Mouse (Mus musculus) spleen, postnatal 4 days (tissue): ENCODE measurements around the gene Cmtr1.

ENCODE experiments used
- DNase-seq, 2 experiments: peaks; one replicate each; pipeline ENCODE4 v3.0.0; 2022; ENCODE audit warnings: low spot score in 2 of 2

Cmtr1 gene

DNA sequence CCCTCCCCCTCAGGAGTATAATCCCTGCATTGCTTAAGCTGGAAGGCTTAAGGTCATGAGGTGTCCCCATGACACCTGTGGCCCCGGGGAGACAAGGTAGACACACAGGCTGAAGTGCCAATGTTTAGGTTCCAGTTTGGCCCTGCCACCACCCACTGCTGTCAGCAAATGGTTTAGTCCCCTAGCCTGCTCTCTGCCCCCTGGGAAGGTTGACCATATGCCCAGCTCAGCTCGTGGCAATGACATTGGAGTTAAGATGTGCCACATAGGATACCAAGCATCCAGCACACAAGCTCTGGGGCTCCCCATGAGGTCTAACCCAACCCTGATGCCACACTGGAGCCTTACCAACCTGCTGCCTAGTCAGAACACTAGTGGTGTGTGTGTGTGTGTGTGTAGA, 72.1 kb downstream of the Cmtr1 start:
- DNase-seq, result no peak

DNA sequence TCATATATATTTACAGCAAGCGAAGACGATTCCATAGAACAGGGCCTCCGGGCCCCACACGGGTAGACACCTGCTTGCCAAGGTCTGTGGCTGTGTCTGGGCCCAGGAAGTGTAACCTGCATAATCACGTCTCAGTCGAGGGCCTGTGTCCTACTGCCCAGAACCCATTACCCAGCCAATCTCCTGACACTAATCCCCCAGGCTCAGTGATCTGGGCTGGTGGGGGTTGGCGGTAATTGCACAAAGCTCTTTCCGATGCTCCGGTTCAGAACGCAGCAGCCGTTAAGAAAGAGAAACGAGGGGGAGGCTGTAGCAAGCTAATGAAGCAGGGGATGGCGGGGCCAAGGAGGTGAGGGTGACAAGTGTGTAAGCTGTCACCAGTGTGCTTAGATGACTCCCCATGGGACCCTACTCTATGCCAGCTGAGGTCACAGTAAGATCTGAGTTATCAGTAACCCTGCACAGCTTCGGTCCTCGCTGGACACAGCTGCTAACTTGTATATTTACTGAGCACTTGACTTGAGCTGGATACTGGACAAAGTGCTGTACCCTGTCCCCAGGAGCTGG, 76.1 kb downstream of the Cmtr1 start:
- no peak for DNase-seq

DNA sequence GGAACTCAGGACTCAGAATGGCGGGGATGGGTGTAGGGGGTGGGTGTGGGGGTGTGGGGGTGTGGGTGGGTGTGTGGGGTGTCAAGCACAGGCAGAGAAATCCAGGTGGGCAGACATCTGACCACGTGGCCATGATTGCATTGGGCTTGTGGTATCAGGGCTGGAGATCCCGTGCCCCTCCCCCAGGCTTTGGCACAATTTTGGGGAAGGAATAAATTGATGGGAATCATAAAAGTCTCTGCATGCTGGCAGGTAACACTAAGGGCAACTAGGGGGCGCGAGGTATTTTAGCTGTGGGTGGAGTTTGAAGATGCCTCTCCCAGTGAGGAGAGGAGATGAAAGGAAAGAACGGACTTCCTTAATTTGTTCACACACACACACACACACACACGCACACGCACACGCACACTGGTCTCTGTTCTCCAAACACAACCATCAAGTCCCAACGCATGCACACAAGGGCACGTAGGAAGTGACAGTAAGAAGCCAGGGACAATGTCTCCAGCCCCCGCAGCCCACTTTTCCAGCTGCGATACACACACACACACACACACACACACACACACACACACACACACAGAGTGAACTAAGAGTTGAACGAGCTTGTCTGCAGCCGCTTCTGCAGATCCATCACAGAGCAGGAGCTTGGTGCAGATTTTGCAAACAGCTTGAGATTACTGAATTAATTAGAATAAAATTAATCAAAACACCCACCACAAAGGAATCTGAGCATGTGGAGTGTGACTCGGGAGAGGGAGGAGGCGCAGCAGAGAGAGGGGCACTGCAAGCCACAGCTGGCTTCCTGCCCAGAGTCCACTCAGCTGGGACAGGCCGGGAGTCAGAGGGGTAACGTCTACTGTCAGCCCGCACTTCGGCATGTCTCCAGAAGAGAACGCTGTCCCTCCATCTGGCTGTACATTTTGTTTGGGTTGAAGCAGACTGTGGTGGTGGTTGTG, 77.7 kb downstream of the Cmtr1 start:
- no peak for DNase-seq

DNA sequence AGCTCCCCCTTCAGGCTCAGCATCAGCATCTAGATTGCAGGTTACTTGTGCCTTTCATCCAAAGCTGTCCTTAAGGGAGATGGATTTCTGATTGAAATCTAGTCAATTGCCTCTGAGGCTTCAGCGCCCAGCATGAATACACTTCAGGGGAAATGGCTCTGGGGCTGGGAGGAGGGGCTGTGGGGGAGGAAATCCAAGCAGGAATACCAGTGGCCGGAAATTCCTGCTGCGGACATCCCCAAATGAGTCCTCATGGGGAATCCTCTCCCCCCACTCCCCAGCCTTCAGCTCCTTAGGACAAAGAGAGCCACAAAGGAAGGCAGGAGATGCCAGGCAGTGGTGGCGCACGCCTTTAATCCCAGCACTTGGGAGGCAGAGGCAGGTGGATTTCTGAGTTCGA, 87.1 kb downstream of the Cmtr1 start:
- no peak for DNase-seq

DNA sequence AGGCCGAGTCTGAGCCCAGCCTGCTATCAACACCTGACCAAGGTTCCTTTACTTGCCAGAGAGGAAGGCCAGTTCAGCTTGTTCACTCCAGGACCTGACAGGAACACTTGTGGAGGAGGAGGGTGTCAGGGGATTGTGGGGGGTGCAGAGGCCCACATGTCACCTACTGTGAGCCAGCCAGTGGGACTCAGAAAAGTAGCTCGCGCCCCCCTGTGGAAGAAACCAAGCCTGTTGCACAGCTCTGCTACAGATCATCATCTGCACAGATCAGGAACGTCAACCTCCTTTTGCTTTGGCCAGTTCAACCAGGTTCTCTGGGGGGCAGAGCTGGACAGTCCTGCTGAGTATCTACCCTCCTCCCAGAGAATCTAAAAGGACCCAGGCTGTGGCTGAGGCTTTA, 94.1 kb downstream of the Cmtr1 start:
- DNase-seq, result no peak
